Mouse (Mus musculus) spleen, adult 2 months (tissue): ENCODE data around the gene Hid1. TPM values are rescaled to one million over a fixed set of nuclear protein-coding genes. Genes with fewer than 3 reads are reported as not detected.

ENCODE experiments used
- DNase-seq, 2 experiments: peaks; one replicate each; pipeline versions ENCODE4 v3.0.0 to v3.0.0-alpha.2; 2012 to 2021; ENCODE audit warnings: low spot score in 2 of 2, low read depth in 1 of 2
- H3K27ac ChIP-seq: fragments of 200-500 bp; 2 replicates; pipeline ENCODE4 v1.5.1; 2012; ENCODE audit warnings: low read length, inconsistent platforms; ENCODE audit not compliant: insufficient read depth
- H3K27me3 ChIP-seq: fragments of 200-500 bp; 2 replicates; pipeline ENCODE4 v1.6.1; 2012; ENCODE audit warnings: mild to moderate bottlenecking, moderate library complexity, low read length, inconsistent platforms; ENCODE audit not compliant: control insufficient read depth, insufficient read depth
- H3K36me3 ChIP-seq: fragments of 200-500 bp; 2 replicates; pipeline ENCODE4 v1.6.1; 2012; ENCODE audit warnings: mild to moderate bottlenecking, low read length, inconsistent platforms; ENCODE audit not compliant: control insufficient read depth, insufficient read depth
- H3K4me1 ChIP-seq: fragments of 200-500 bp; 2 replicates; pipeline ENCODE4 v1.6.1; 2011; ENCODE audit warnings: inconsistent platforms; ENCODE audit not compliant: control insufficient read depth, insufficient read depth, insufficient read length
- H3K4me3 ChIP-seq: fragments of 200-500 bp; 2 replicates; pipeline ENCODE4 v1.5.1; 2011; ENCODE audit warnings: mild to moderate bottlenecking, inconsistent platforms; ENCODE audit not compliant: insufficient read depth, insufficient read length; ENCODE audit errors: extremely low read depth
- CTCF ChIP-seq: fragments of 200-500 bp; IDR thresholded peaks from 2 replicates; pipeline ENCODE4 v1.5.1; 2011; ENCODE audit warnings: mild to moderate bottlenecking, inconsistent platforms; ENCODE audit not compliant: insufficient read depth, insufficient read length, insufficient replicate concordance; ENCODE audit errors: extremely low read depth
- POLR2A ChIP-seq: fragments of 200-500 bp; IDR thresholded peaks from 2 replicates; pipeline ENCODE4 v1.6.1; 2011; ENCODE audit warnings: low read depth, low read length, inconsistent platforms
- WGBS: fragments of 180-500 bp; shearing (Covaris S2); methylation state at CpG from one replicate; pipeline ENCODE4 v1.1.7; 2018; 5-methylcytosine and 5-hydroxymethylcytosine counted together
- polyA plus RNA-seq: library from polyadenylated mRNA; depleted of rRNA; stranded (reverse); fragments of >200 nt; gene quantifications from 2 replicates; pipeline ENCODE4 v1.2.3, GENCODE M21; 2012; rRNA removed

The Hid1 gene
- polyA plus RNA-seq = 17.9 and 18.3 TPM in 2 replicates

DNA sequence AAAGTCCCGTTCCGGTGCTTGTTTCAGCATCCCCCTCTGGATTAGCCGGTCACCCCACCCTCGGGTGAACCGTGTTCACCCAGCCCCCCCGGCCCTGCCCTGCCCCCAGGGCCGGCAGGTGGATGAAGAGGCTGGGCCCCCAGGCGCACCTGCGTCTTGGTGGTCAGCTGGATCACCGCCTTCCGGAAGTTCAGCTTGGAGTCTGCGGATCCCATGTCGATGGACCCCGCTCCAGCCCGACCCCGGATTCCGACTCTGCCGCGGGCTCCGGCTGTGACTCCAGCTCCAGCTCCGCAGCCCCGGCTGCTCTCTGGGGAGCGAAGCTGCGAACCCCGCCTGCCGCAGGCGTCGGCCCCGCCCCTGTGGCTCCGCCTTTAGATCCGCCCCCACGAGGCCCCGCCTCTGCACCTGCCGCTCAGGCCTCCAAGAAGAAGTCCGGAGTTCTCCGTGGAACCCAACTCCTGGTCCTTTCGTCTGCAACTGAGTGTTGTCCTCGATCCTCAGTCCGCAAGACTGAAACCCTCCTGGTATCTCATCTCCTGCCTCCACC lies at the start of gene Hid1:
TSS of gene Hid1 (minus strand) at position 362 of the 550 bp plus-strand sequence.
- H3K27me3 ChIP-seq = peaks cover 8% of the 10 kb centered on the region; the same call in 1 of the 2 replicates
- H3K27ac ChIP-seq = no peak within 1 kb of the TSS; the same call in 1 of the 2 replicates
- peaks cover 10% of the 10 kb centered on the region; the same call in 1 of the 2 replicates for H3K4me1 ChIP-seq
- H3K4me3 ChIP-seq = peak within 1 kb of the TSS; percentile 62
- WGBS = under 1% methylated on average over 39 of the region's 39 CpGs
- peak; percentile 19 to 67 for DNase-seq
- TF ChIP-seq POLR2A = no peak
- no peak for TF ChIP-seq CTCF
- no peaks in the 10 kb centered on the region for H3K36me3 ChIP-seq

DNA sequence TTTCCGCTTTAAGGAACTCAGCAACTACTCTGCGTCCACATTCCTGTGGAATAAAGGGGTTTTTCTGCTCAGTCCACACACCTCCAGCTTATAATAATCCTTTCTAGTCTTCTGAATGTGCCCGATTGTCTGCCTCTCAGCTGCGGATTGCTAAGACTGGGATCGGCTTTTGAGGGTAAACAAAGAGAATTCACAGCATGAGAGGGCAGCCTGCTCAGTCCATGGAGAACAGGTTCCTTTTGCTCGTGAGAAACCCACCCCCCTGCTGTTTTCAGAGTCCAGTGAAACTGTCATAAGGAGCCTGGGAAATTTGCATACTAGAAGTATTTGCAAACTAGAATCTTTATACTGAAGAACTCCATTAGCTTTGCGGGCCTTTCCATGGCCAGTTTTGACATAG lies 42.0 kb upstream of the Hid1 start:
- 91% methylated on average over 7 of the region's 7 CpGs for WGBS
- Histone ChIP-seq H3K4me1 (peaks cover 2% of the 10 kb centered on the region; the same call in 1 of the 2 replicates), H3K4me3 (no peak overlapping the region), H3K27ac (0 out of 2 replicates have a peak overlapping the region, but pooled peaks have one; percentile 85), H3K27me3 (no peaks in the 10 kb centered on the region), H3K36me3 (peaks cover 5% of the 10 kb centered on the region)
- DNase-seq = no peak
- TF ChIP-seq POLR2A (no peak), CTCF (no peak)

DNA sequence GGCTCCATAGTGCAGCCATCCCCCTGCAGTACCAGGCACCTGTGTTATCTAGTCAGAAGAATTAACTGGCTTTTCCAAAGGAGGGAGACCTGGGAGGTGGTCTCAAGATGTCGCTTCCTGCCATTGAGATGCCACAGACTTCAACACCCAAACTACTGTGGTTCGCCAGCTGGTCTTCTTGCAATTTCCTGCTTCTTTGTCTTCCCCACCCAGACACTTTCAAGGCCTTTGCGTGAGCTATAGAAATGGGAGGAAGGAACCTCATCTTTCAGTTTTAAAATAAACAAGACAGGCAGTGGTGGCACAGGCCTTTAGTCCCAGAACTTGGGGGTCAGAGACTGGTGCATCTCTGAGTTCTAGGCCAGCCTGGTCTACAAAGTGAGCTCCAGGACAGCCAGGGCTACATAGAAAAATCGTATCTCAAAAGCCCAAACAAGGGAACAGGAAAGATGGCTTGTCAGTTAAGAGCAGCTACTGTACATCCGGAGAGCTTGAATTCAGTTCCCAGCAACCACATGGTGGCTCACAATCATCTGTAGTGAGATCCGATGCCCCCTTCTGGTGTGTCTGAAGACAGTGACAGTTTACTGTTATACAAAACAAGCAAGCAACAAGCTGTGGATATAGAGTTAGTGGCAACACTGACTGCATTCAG lies 40.8 kb upstream of the Hid1 start:
- no peaks in the 10 kb centered on the region; the same call in 1 of the 2 replicates for H3K4me1 ChIP-seq

DNA sequence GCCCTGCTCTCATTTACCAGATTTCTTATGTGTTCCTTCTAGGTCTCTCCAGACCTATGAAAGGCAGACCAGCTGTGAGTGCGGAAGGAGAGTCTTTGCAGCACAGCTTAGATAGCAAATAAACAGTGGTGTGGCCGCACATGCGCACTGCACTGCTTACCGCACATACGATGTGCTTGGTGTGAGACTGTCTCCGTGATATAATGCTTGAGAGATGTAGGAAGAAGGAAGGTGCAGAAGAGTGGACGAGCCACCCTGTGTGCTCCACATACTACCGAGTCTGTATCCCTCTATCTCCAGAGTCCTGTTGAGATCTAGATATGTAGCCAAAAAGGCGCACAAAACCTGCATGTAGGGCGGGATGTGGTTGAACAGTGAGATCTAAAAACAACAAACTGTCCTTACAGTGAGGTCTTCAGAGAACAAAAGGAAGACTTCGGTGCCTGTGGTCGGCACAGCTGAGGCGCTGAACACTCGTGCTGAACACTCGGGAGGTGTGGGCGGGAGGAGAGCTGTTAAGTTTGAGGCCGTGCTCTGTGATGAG lies 39.4 kb upstream of the Hid1 start:
- Histone ChIP-seq H3K4me1 (no peaks in the 10 kb centered on the region; the same call in 1 of the 2 replicates), H3K27ac (peak overlapping the region; percentile 85), H3K4me3 (no peak overlapping the region), H3K27me3 (no peaks in the 10 kb centered on the region), H3K36me3 (peaks cover 5% of the 10 kb centered on the region)
- DNase-seq = peak in 1 of 2 experiments; percentile 49
- TF ChIP-seq CTCF (no peak), POLR2A (no peak; the same call in 1 of the 2 replicates)
- 70% methylated on average over 17 of the region's 17 CpGs for WGBS

More for the DNA sequence above, 40.8 kb upstream of the Hid1 start:
- no peaks in the 10 kb centered on the region for H3K27me3 ChIP-seq
- no peak overlapping the region for H3K4me3 ChIP-seq
- no peak for DNase-seq
- peak overlapping the region; percentile 85 for H3K27ac ChIP-seq
- WGBS = 37% methylated on average over 6 of the region's 6 CpGs
- H3K36me3 ChIP-seq = peaks cover 5% of the 10 kb centered on the region
- no peak for TF ChIP-seq POLR2A
- no peak for TF ChIP-seq CTCF

DNA sequence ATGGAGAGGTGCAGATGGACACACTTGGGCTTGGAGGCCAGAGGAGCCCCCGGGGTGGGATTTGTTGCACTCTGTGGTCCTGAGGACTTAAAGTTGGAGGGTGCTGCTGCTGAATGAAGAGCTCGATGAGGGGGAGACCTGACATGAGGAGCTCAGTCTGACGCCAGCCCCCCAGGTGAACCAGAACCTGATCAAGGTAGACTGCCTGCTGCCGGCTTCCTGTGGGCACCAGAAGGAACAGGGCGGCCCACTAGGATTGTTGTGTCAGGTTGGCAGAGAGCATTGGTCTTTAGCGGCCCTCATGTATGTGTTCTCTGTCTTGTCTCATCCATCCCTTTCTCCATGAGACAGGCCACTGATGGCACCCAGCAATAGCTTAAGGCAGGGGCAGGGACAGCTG lies 38.2 kb upstream of the Hid1 start:
- H3K36me3 ChIP-seq = peaks cover 4% of the 10 kb centered on the region
- H3K27ac ChIP-seq = peak overlapping the region; percentile 43
- no peaks in the 10 kb centered on the region for H3K27me3 ChIP-seq
- no peaks in the 10 kb centered on the region; the same call in 1 of the 2 replicates for H3K4me1 ChIP-seq
- TF ChIP-seq POLR2A = no peak
- TF ChIP-seq CTCF = no peak
- no peak for DNase-seq
- WGBS = 91% methylated on average over 6 of the region's 6 CpGs
- no peak overlapping the region for H3K4me3 ChIP-seq

DNA sequence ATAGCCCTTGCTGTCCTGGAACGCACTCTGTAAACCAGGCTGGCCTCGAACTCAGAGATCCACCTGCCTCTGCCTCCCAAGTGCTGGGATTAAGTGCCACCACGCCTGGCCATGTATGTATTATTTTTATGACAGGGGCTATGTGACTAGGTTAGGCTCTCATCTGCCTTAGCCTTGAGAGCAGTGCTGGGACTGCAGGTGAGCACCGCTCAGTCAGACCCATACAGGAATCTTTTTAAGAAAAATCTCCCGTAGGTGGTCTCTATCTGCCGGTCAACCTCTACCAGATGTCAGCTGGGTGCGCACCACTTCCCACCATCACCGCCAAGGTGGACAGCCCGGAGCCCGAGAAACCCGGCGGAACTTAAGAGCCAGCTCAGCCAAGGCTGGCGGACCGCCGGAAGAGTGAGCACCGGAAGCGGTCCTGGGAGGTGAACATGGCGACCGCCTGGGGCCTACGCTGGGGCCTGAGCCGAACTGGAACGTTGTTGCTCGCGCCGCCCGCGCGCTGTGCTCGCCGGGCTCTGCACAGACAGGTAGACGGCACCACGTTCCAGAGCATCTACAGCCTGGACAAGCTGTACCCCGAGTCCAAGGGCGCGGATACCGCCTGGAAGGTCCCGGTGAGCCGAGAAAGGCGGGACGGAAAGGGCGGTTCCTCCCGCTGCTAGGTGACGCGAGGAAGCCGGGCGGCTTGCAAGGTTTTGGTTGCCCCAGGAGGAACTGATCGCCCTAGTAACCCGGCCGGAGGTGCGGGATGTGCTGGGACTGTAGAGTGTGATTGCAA lies 36.0 kb upstream of the Hid1 start, which contains the start of gene Mrpl58:
TSS of gene Mrpl58 (plus strand) at position 415 of the 787 bp plus-strand sequence.
- 0 out of 2 replicates have a peak, but pooled peaks cover 2% of the 10 kb centered on the region for H3K36me3 ChIP-seq
- TF ChIP-seq CTCF (no peak), POLR2A (peak; percentile 65)
- H3K4me3 ChIP-seq = peak within 1 kb of the TSS; percentile 94
- 3% methylated on average over 50 of the region's 50 CpGs for WGBS
- H3K27ac ChIP-seq = peak within 1 kb of the TSS; percentile 96
- DNase-seq = peak; percentile 74 to 81
- H3K27me3 ChIP-seq = no peaks in the 10 kb centered on the region
- no peaks in the 10 kb centered on the region; the same call in 1 of the 2 replicates for H3K4me1 ChIP-seq
